Mouse (Mus musculus): ENCODE measurements around the gene Rnasek.

DNA sequence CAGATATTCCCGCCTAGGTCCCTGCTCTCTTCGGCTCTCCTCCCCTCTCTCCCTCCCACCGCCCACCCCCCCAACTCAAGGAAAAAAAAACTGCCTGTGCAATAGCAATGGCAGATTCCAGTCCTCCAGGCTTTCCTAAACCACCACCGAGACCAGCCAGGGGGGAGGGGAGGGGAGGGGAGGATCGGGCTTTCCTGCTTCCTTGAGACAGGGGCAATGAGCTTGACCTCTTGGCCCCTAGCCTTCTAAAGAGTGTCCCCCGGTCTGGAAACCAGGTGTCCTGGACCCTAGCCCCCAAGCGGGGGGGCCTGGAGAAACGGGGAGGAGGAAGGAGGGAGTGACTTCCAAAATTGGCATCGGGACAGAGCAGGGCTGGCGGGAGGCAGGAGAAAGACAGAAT is 7.1 kb downstream of the Rnasek start:
- TF ChIP-seq POLR2A (IDR thresholded peaks at IDR 0.05; ENCODE audit: borderline replicate concordance, extremely low read depth, insufficient read depth, insufficient read length, poor library complexity, severe bottlenecking) (no peak), CTCF (IDR thresholded peaks at IDR 0.05; ENCODE audit: borderline replicate concordance, extremely low read depth, insufficient read depth, insufficient read length) (no peak)
